Mouse (Mus musculus) forebrain, postnatal 0 days (tissue): ENCODE measurements around the gene Mrc2. TPM values are rescaled to one million over a fixed set of nuclear protein-coding genes. Genes with fewer than 3 reads are reported as not detected.

ENCODE experiments used
- ATAC-seq: fragments of 200-750 bp; cut with Nextera tagmentation; 2 replicates; pipeline ENCODE4 v1.8.0; 2017; ENCODE audit warnings: mild to moderate bottlenecking, moderate library complexity
- DNase-seq: peaks from one replicate; pipeline ENCODE4 v3.0.0-alpha.2; 2015
- H3K27ac ChIP-seq: fragments of 300-500 bp; sonication (generic); 2 replicates; pipeline ENCODE4 v1.5.1; 2014; ENCODE audit warnings: low read depth, mild to moderate bottlenecking, antibody characterized with exemption, low read length, moderate library complexity, mixed read lengths
- H3K27me3 ChIP-seq: fragments of 300-500 bp; sonication (generic); 2 replicates; pipeline ENCODE4 v1.6.1; 2014; ENCODE audit warnings: mild to moderate bottlenecking, low read length, mixed read lengths; ENCODE audit not compliant: insufficient read depth
- H3K36me3 ChIP-seq: fragments of 300-500 bp; sonication (generic); 2 replicates; pipeline ENCODE4 v1.6.1; 2014; ENCODE audit warnings: mild to moderate bottlenecking, moderate library complexity; ENCODE audit not compliant: insufficient read depth
- H3K4me1 ChIP-seq: fragments of 300-500 bp; sonication (generic); 2 replicates; pipeline ENCODE4 v1.6.1; 2014; ENCODE audit warnings: antibody characterized with exemption; ENCODE audit not compliant: insufficient read depth
- H3K4me2 ChIP-seq: fragments of 300-500 bp; sonication (generic); 2 replicates; pipeline ENCODE4 v1.6.1; 2014; ENCODE audit warnings: low read depth, mild to moderate bottlenecking, moderate library complexity
- H3K4me3 ChIP-seq: fragments of 300-500 bp; sonication (generic); 2 replicates; pipeline ENCODE4 v1.5.1; 2014; ENCODE audit warnings: low read depth, low read length, mixed read lengths
- H3K9ac ChIP-seq: fragments of 300-500 bp; sonication (generic); 2 replicates; pipeline ENCODE4 v1.6.1; 2014; ENCODE audit warnings: mild to moderate bottlenecking
- H3K9me3 ChIP-seq: fragments of 300-500 bp; sonication (generic); 2 replicates; pipeline ENCODE4 v1.6.1; 2016; ENCODE audit warnings: low read length
- CTCF ChIP-seq: sonication (generic); IDR thresholded peaks from 2 replicates; pipeline ENCODE4 v1.5.1; 2016; ENCODE audit warnings: antibody characterized with exemption, control low read depth, low read depth
- WGBS: fragments of 180-500 bp; shearing (Covaris S2); extraction: QIAGEN DNeasy Blood & Tissue Kit; methylation state at CpG from one replicate; pipeline ENCODE4 v1.1.7; 2014; 5-methylcytosine and 5-hydroxymethylcytosine counted together
- polyA plus RNA-seq: library from polyadenylated mRNA; unstranded; fragments of >200 nt; fragmentation: Nextera tagmentation; extraction: Ambion mirVana; gene quantifications from 2 replicates; pipeline ENCODE4 v1.2.1, GENCODE M21; 2015
- total RNA-seq: library from RNA; depleted of rRNA; stranded (reverse); fragments of >200 nt; gene quantifications from 2 replicates; pipeline ENCODE4 v1.2.3, GENCODE M21; 2014

The Mrc2 gene
- total and polyA plus RNA-seq, 2 experiments from 2014 or later: 2.4 to 13.2 TPM

DNA sequence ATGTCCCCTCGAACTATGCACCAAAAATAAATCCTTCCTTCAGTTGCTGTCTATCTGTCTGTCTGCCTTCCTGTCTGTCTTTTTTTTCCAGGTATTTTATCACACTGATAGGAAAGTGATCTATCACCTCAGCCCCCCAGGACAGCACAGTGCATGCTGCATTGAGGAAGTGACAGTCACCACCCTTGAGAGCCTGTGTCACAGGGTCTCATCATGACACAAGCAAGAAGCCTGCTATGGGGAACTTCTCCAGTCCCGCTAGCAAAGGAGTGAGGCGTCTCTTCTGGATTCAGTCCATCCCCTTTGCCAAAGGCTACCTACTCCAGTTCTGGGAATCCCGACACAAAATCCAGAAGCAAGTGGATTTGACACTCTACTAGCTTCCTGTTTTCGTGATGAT is 76.4 kb downstream of the Mrc2 start:
- no peak for TF ChIP-seq CTCF
- DNase-seq (no peak), ATAC-seq (no peak)
- no peaks in the 10 kb centered on the region for H3K27me3 ChIP-seq
- H3K9ac ChIP-seq: no peak overlapping the region
- H3K4me1 ChIP-seq: peaks cover 14% of the 10 kb centered on the region
- H3K4me2 ChIP-seq: no peak overlapping the region
- 88% methylated on average over 5 of the region's 5 CpGs for WGBS
- H3K36me3 ChIP-seq: no peaks in the 10 kb centered on the region
- no peak overlapping the region for H3K4me3 ChIP-seq
- no peaks in the 10 kb centered on the region for H3K9me3 ChIP-seq
- H3K27ac ChIP-seq: no peak overlapping the region

- Histone ChIP-seq H3K9ac (no peak overlapping the region), H3K4me1 (peaks cover 7% of the 10 kb centered on the region), H3K4me3 (no peak overlapping the region), H3K9me3 (no peaks in the 10 kb centered on the region), H3K36me3 (no peaks in the 10 kb centered on the region), H3K27ac (no peak overlapping the region), H3K27me3 (no peaks in the 10 kb centered on the region), H3K4me2 (no peak overlapping the region)
- WGBS: 89% methylated on average over 13 of the region's 13 CpGs
- no peak for DNase-seq
- TF ChIP-seq CTCF: no peak
- no peak for ATAC-seq
Measured at GRCm38 (mm10) chr11:105369526-105370386, 77.3 kb downstream of the Mrc2 start.

- Histone ChIP-seq H3K4me1 (no peaks in the 10 kb centered on the region), H3K27me3 (no peaks in the 10 kb centered on the region), H3K4me2 (no peak overlapping the region), H3K9me3 (no peaks in the 10 kb centered on the region), H3K4me3 (no peak overlapping the region), H3K36me3 (no peaks in the 10 kb centered on the region), H3K9ac (no peak overlapping the region), H3K27ac (no peak overlapping the region)
- WGBS: 86% methylated on average over 9 of the region's 9 CpGs
- DNase-seq (no peak), ATAC-seq (no peak)
- TF ChIP-seq CTCF: no peak
Measured at GRCm38 (mm10) chr11:105371818-105372217, 79.4 kb downstream of the Mrc2 start.

DNA sequence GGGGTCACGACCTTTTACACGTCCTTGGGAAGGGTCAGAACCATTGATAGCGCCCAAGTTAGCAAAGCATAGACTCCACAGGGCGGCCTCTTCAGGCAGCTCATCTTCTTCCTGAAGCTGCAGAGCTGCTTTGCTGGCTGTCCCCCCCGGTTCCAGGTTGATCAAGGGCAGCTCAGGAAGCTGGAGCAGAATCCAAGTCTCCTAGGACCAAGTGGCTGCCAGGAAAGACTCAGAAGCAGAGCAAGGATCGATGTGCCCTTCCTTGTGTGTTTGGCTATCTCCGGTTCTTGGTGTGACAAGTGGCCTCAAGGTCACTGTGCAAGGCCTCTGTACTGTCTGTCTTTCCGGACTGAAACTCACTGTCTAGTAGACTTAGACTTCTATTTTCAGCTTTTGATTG is 81.4 kb downstream of the Mrc2 start:
- H3K4me2 ChIP-seq: no peak overlapping the region
- no peak overlapping the region for H3K4me3 ChIP-seq
- no peaks in the 10 kb centered on the region for H3K27me3 ChIP-seq
- 78% methylated on average over 8 of the region's 8 CpGs for WGBS
- no peaks in the 10 kb centered on the region for H3K36me3 ChIP-seq
- H3K9me3 ChIP-seq: no peaks in the 10 kb centered on the region
- H3K4me1 ChIP-seq: no peaks in the 10 kb centered on the region
- no peak overlapping the region for H3K27ac ChIP-seq
- no peak for TF ChIP-seq CTCF
- ATAC-seq (no peak), DNase-seq (no peak)
- H3K9ac ChIP-seq: no peak overlapping the region

GRCm38 (mm10) chr11:105374526-105375175 is 82.2 kb downstream of the Mrc2 start:
- Histone ChIP-seq H3K27me3 (no peaks in the 10 kb centered on the region), H3K4me2 (no peak overlapping the region), H3K36me3 (no peaks in the 10 kb centered on the region), H3K4me1 (no peaks in the 10 kb centered on the region), H3K4me3 (no peak overlapping the region), H3K27ac (no peak overlapping the region), H3K9ac (no peak overlapping the region), H3K9me3 (no peaks in the 10 kb centered on the region)
- TF ChIP-seq CTCF: no peak
- ATAC-seq: no peak
- WGBS: 82% methylated on average over 10 of the region's 10 CpGs
- no peak for DNase-seq

GRCm38 (mm10) chr11:105375821-105376235 is 83.4 kb downstream of the Mrc2 start:
- Histone ChIP-seq H3K4me1 (no peaks in the 10 kb centered on the region), H3K36me3 (no peaks in the 10 kb centered on the region), H3K9me3 (no peaks in the 10 kb centered on the region), H3K9ac (no peak overlapping the region), H3K4me2 (no peak overlapping the region), H3K4me3 (no peak overlapping the region), H3K27ac (no peak overlapping the region), H3K27me3 (no peaks in the 10 kb centered on the region)
- 89% methylated on average over 1 of the region's 1 CpGs for WGBS
- TF ChIP-seq CTCF: no peak
- DNase-seq (no peak), ATAC-seq (no peak)

GRCm38 (mm10) chr11:105385266-105385665 is 92.8 kb downstream of the Mrc2 start:
- ATAC-seq: no peak

More at GRCm38 (mm10) chr11:105385266-105385665, 92.8 kb downstream of the Mrc2 start:
- Histone ChIP-seq H3K9me3 (no peaks in the 10 kb centered on the region), H3K27ac (no peak overlapping the region), H3K9ac (no peak overlapping the region), H3K36me3 (no peaks in the 10 kb centered on the region), H3K4me1 (no peaks in the 10 kb centered on the region), H3K27me3 (no peaks in the 10 kb centered on the region), H3K4me2 (no peak overlapping the region), H3K4me3 (no peak overlapping the region)
- no peak for TF ChIP-seq CTCF
- 86% methylated on average over 9 of the region's 9 CpGs for WGBS
- DNase-seq: no peak
